ENCODE assay signal across 11 mouse cellular contexts in genomic region chr3:52763660-52764059, GRCm38 (mm10).
DNase-seq lines count a peak whose midpoint lies in the region.
"Had no signal": no experiment of that assay in that cellular context is flagged by ENCODE, and none has a peak within 500 bp of the region (broad histone marks: within the 10 kb centered on the region; RNA-seq: fewer than 3 reads in every experiment).

No protein-coding gene starts in this region.

- DNase-seq in adrenal gland, postnatal 14 days: peak; percentile 40
- no peak for DNase-seq in adrenal gland, adult 18-20 months (ENCODE audit: low spot score in 2 of 2)
- peak; percentile 11 to 12 for DNase-seq in heart, postnatal 14 days
- DNase-seq in heart, postnatal 25 days (ENCODE audit: low spot score): no peak
- peak; percentile 35 for DNase-seq in 3T3-L1 (ENCODE audit: low read depth, low spot score)
- DNase-seq in heart, postnatal 36 days: peak; percentile 15 to 18
- DNase-seq in thymus, postnatal 0 days (ENCODE audit: low spot score): no peak
- DNase-seq: cerebellum, adult 11 months; cerebellum, postnatal 36 days; gastrocnemius, postnatal 10 days; thymus, postnatal 36 days had no signal

- intact Hi-C loops in heart, postnatal 14 days (cut with DNase I): no loop called here
- intact Hi-C loops in heart, postnatal 25 days (cut with DNase I): loop anchor here (5.0 kb wide), 1 partner anchor 79 kb away; no protein-coding TSS in a partner anchor
- intact Hi-C loops in heart, postnatal 36 days (cut with DNase I): no loop called here

Comparison
In these comparisons a context has a peak if more than half of its experiments do, and no peak if none do; other contexts are left out.
1. DNase-seq: peak in adrenal gland, postnatal 14 days (single experiment), heart, postnatal 14 days (2 of 2), 3T3-L1 (single experiment) and heart, postnatal 36 days (2 of 2); none in adrenal gland, adult 18-20 months (0 of 2), heart, postnatal 25 days (single experiment) and thymus, postnatal 0 days (single experiment).